Mouse (Mus musculus) MEL (cell line): ENCODE measurements at regions not wholly inside any gene's neighbourhood (a gene's known extent, or its start where the extent isn't known, plus 50 kb on each side); places are given as distances from the start of the nearest gene placed in this dataset.

ENCODE experiments used
- DNase-seq: peaks from one replicate; pipeline ENCODE4 v3.0.0; 2011; ENCODE audit warnings: low read depth, low spot score
- H3K27ac ChIP-seq: 2 replicates; pipeline ENCODE4 v1.5.1; 2012; ENCODE audit warnings: low read depth, mild to moderate bottlenecking, control low read depth, low read length, moderate library complexity; ENCODE audit not compliant: control insufficient read depth
- H3K27me3 ChIP-seq, 2 experiments: fragments of 150-350 bp in 1 of 2; sonication (generic) in 1 of 2; 2 replicates each; pipeline ENCODE4 v1.6.1; 2012; ENCODE audit warnings: low read length in 2 of 2, mild to moderate bottlenecking in 2 of 2, improper control_type of control experiment in 1 of 2, moderate library complexity in 1 of 2; ENCODE audit not compliant: insufficient read depth in 2 of 2, control insufficient read depth in 1 of 2
- H3K36me3 ChIP-seq, 2 experiments: 2 replicates each; pipeline ENCODE4 v1.6.1; 2012 to 2014; ENCODE audit warnings: low read length in 2 of 2, improper control_type of control experiment in 1 of 2, inconsistent platforms in 1 of 2, mild to moderate bottlenecking in 1 of 2; ENCODE audit not compliant: insufficient read depth in 2 of 2, control insufficient read depth in 1 of 2
- H3K4me1 ChIP-seq, 2 experiments: fragments of 150-350 bp in 1 of 2; sonication (generic) in 1 of 2; 2 replicates each; pipeline ENCODE4 v1.6.1; 2012; ENCODE audit warnings: low read length in 2 of 2, improper control_type of control experiment in 1 of 2, mild to moderate bottlenecking in 1 of 2; ENCODE audit not compliant: insufficient read depth in 2 of 2, control insufficient read depth in 1 of 2
- H3K4me3 ChIP-seq, 2 experiments: fragments of 150-350 bp in 1 of 2; sonication (generic) in 1 of 2; 2 replicates each; pipeline ENCODE4 v1.5.1; 2012; ENCODE audit warnings: low read depth in 2 of 2, low read length in 2 of 2, mild to moderate bottlenecking in 2 of 2, moderate library complexity in 2 of 2, control low read depth in 1 of 2, improper control_type of control experiment in 1 of 2; ENCODE audit not compliant: control insufficient read depth in 1 of 2, insufficient read depth in 1 of 2
- H3K79me2 ChIP-seq: 2 replicates; pipeline ENCODE4 v1.6.1; 2012; ENCODE audit warnings: mild to moderate bottlenecking, low read length, moderate library complexity; ENCODE audit not compliant: control insufficient read depth, poor library complexity, insufficient read depth
- H3K9ac ChIP-seq: 2 replicates; pipeline ENCODE4 v1.6.1; 2012; ENCODE audit warnings: low read depth, mild to moderate bottlenecking, control low read depth, low read length, moderate library complexity; ENCODE audit not compliant: control insufficient read depth, poor library complexity, severe bottlenecking
- H3K9me3 ChIP-seq: fragments of 150-350 bp; sonication (generic); replicated peaks from 2 replicates; pipeline ENCODE4 v1.6.1; 2012; ENCODE audit warnings: mild to moderate bottlenecking, low read length, improper control_type of control experiment, moderate library complexity; ENCODE audit not compliant: insufficient read depth
- BHLHE40 ChIP-seq: IDR thresholded peaks from 2 replicates; pipeline ENCODE4 v1.6.1; 2012; ENCODE audit warnings: low read depth, mild to moderate bottlenecking, inconsistent platforms, low read length, improper control_type of control experiment, borderline replicate concordance
- CHD1 ChIP-seq: IDR thresholded peaks from 2 replicates; pipeline ENCODE4 v1.6.1; 2012; ENCODE audit warnings: low read depth, mild to moderate bottlenecking, inconsistent platforms, low read length, improper control_type of control experiment
- CTCF ChIP-seq, 3 experiments: IDR thresholded peaks in 2 of 3; conservative IDR thresholded peaks in 1 of 3; 2 replicates each; pipeline ENCODE4 v1.5.1; 2011 to 2012; ENCODE audit warnings: low read length in 3 of 3, low read depth in 2 of 3, mild to moderate bottlenecking in 2 of 3, improper control_type of control experiment in 1 of 3, inconsistent platforms in 1 of 3, mixed read lengths in 1 of 3, moderate library complexity in 1 of 3; ENCODE audit not compliant: control insufficient read depth in 1 of 3, insufficient read depth in 1 of 3, poor library complexity in 1 of 3, severe bottlenecking in 1 of 3
- E2F4 ChIP-seq: IDR thresholded peaks from 2 replicates; pipeline ENCODE4 v1.6.1; 2011; ENCODE audit warnings: low read depth, low read length, improper control_type of control experiment, borderline replicate concordance
- ELF1 ChIP-seq: IDR thresholded peaks from 2 replicates; pipeline ENCODE4 v1.6.1; 2014; ENCODE audit warnings: low read depth, mild to moderate bottlenecking, inconsistent platforms, low read length, improper control_type of control experiment, moderate library complexity
- ETS1 ChIP-seq: IDR thresholded peaks from 2 replicates; pipeline ENCODE4 v1.6.1; 2012; ENCODE audit warnings: low read depth, mild to moderate bottlenecking, inconsistent platforms, low read length, improper control_type of control experiment, moderate library complexity
- GATA1 ChIP-seq: IDR thresholded peaks from 2 replicates; pipeline ENCODE4 v1.6.1; 2011; ENCODE audit warnings: low read depth, low read length, improper control_type of control experiment
- HCFC1 ChIP-seq: IDR thresholded peaks from 2 replicates; pipeline ENCODE4 v1.6.1; 2012; ENCODE audit warnings: low read depth, mild to moderate bottlenecking, inconsistent platforms, low read length, improper control_type of control experiment, moderate library complexity
- JUND ChIP-seq: IDR thresholded peaks from 2 replicates; pipeline ENCODE4 v1.6.1; 2011; ENCODE audit warnings: low read depth, mild to moderate bottlenecking, improper control_type of control experiment, low read length
- KAT2A ChIP-seq: conservative IDR thresholded peaks from 2 replicates; pipeline ENCODE4 v1.6.1; 2012; ENCODE audit warnings: low read depth, low read length, improper control_type of control experiment, inconsistent platforms
- MAFK ChIP-seq: IDR thresholded peaks from 2 replicates; pipeline ENCODE4 v1.6.1; 2011; ENCODE audit warnings: low read depth, mild to moderate bottlenecking, low read length, improper control_type of control experiment, borderline replicate concordance
- MAX ChIP-seq: IDR thresholded peaks from 2 replicates; pipeline ENCODE4 v1.6.1; 2011; ENCODE audit warnings: low read length, improper control_type of control experiment
- MAZ ChIP-seq: IDR thresholded peaks from 2 replicates; pipeline ENCODE4 v1.6.1; 2012; ENCODE audit warnings: low read depth, mild to moderate bottlenecking, inconsistent platforms, low read length, improper control_type of control experiment
- MXI1 ChIP-seq: IDR thresholded peaks from 2 replicates; pipeline ENCODE4 v1.6.1; 2011; ENCODE audit warnings: mild to moderate bottlenecking, low read depth, low read length, improper control_type of control experiment
- MYB ChIP-seq: IDR thresholded peaks from 2 replicates; pipeline ENCODE4 v1.6.1; 2011; ENCODE audit warnings: mild to moderate bottlenecking, low read depth, low read length, improper control_type of control experiment
- MYC ChIP-seq: IDR thresholded peaks from 2 replicates; pipeline ENCODE4 v1.6.1; 2011; ENCODE audit warnings: low read depth, mild to moderate bottlenecking, low read length, improper control_type of control experiment, moderate library complexity
- NELFE ChIP-seq: IDR thresholded peaks from 2 replicates; pipeline ENCODE4 v1.6.1; 2011; ENCODE audit warnings: low read depth, low read length, improper control_type of control experiment
- POLR2A ChIP-seq, 2 experiments: IDR thresholded peaks; 2 replicates each; pipeline ENCODE4 v1.6.1; 2011 to 2012; ENCODE audit warnings: low read length in 2 of 2, mild to moderate bottlenecking in 2 of 2, control low read depth in 1 of 2, improper control_type of control experiment in 1 of 2, low read depth in 1 of 2, moderate library complexity in 1 of 2; ENCODE audit not compliant: control insufficient read depth in 1 of 2, insufficient read depth in 1 of 2, poor library complexity in 1 of 2
- POLR2AphosphoS2 ChIP-seq: IDR thresholded peaks from 2 replicates; pipeline ENCODE4 v1.6.1; 2011; ENCODE audit warnings: low read length, improper control_type of control experiment
- POLR2AphosphoS5 ChIP-seq: IDR thresholded peaks from 2 replicates; pipeline ENCODE4 v1.6.1; 2012; ENCODE audit warnings: low read depth, borderline replicate concordance, mild to moderate bottlenecking, inconsistent platforms, low read length, moderate library complexity, mixed read lengths
- RAD21 ChIP-seq: IDR thresholded peaks from 2 replicates; pipeline ENCODE4 v1.6.1; 2011; ENCODE audit warnings: mild to moderate bottlenecking, low read depth, low read length, improper control_type of control experiment
- RCOR1 ChIP-seq: IDR thresholded peaks from 2 replicates; pipeline ENCODE4 v1.6.1; 2012; ENCODE audit warnings: low read depth, mild to moderate bottlenecking, inconsistent platforms, low read length, improper control_type of control experiment
- SMC3 ChIP-seq: IDR thresholded peaks from 2 replicates; pipeline ENCODE4 v1.6.1; 2011; ENCODE audit warnings: low read depth, low read length, improper control_type of control experiment
- TCF12 ChIP-seq: IDR thresholded peaks from 2 replicates; pipeline ENCODE4 v1.6.1; 2014; ENCODE audit warnings: low read depth, mild to moderate bottlenecking, inconsistent platforms, low read length, improper control_type of control experiment, moderate library complexity
- ZMIZ1 ChIP-seq: IDR thresholded peaks from 2 replicates; pipeline ENCODE4 v1.6.1; 2012; ENCODE audit warnings: low read depth, mild to moderate bottlenecking, inconsistent platforms, low read length, improper control_type of control experiment, moderate library complexity

GRCm38 (mm10) chr9:25782631-25783030 is 301.3 kb downstream of the Eepd1 start:
- H3K4me3 ChIP-seq = no peak overlapping the region
- H3K36me3 ChIP-seq = no peaks in the 10 kb centered on the region
- H3K4me1 ChIP-seq = no peaks in the 10 kb centered on the region
- DNase-seq = no peak
- H3K27ac ChIP-seq = no peak overlapping the region
- no peak overlapping the region for H3K9ac ChIP-seq
- no peaks in the 10 kb centered on the region for H3K27me3 ChIP-seq
- TF ChIP-seq GATA1 (no peak), ZMIZ1 (no peak), POLR2AphosphoS2 (no peak), MAZ (no peak), E2F4 (no peak), POLR2A (IDR thresholded peaks at IDR 0.05; ENCODE audit: control insufficient read depth in 1 of 2, insufficient read depth in 1 of 2, low read depth in 1 of 2, low read length in 2 of 2, poor library complexity in 1 of 2) (no peak), HCFC1 (no peak), POLR2AphosphoS5 (no peak), MAFK (no peak), MAX (no peak), CTCF (IDR thresholded peaks at IDR 0.05 in 2 of 3, conservative IDR thresholded peaks at IDR 0.05 in 1 of 3; ENCODE audit: control insufficient read depth in 1 of 3, insufficient read depth in 1 of 3, low read depth in 2 of 3, low read length in 3 of 3, poor library complexity in 1 of 3, severe bottlenecking in 1 of 3) (no peak), BHLHE40 (no peak), JUND (no peak), KAT2A (no peak), MXI1 (no peak), CHD1 (no peak), NELFE (no peak), ETS1 (no peak), RCOR1 (no peak), MYB (no peak)
- no peaks in the 10 kb centered on the region for H3K79me2 ChIP-seq
- no peaks in the 10 kb centered on the region for H3K9me3 ChIP-seq

GRCm38 (mm10) chr9:25795142-25795910 is 314.0 kb downstream of the Eepd1 start:
- Histone ChIP-seq H3K27me3 (no peaks in the 10 kb centered on the region), H3K4me1 (no peaks in the 10 kb centered on the region), H3K27ac (no peak overlapping the region), H3K9me3 (no peaks in the 10 kb centered on the region), H3K36me3 (no peaks in the 10 kb centered on the region), H3K9ac (no peak overlapping the region), H3K79me2 (no peaks in the 10 kb centered on the region), H3K4me3 (no peak overlapping the region)
- no peak for TF ChIP-seq POLR2AphosphoS2
- no peak for TF ChIP-seq RAD21
- no peak for TF ChIP-seq ETS1
- TF ChIP-seq JUND = no peak
- no peak for TF ChIP-seq MYC
- no peak for TF ChIP-seq MAX
- TF ChIP-seq TCF12 = no peak
- no peak for TF ChIP-seq ELF1
- TF ChIP-seq SMC3 = no peak
- TF ChIP-seq POLR2AphosphoS5 = no peak
- no peak for TF ChIP-seq MAZ
- no peak for DNase-seq
